Mouse (Mus musculus): ENCODE measurements at regions not wholly inside any gene's neighbourhood (a gene's known extent, or its start where the extent isn't known, plus 50 kb on each side); places are given as distances from the start of the nearest gene placed in this dataset.

GRCm38 (mm10) chr16:52799715-52800392, 346.0 kb upstream of the Alcam start:
- no peak for DNase-seq (ENCODE audit: low spot score in 2 of 2)
- H3K4me3 ChIP-seq, result no peak overlapping the region
- no peak overlapping the region for H3K27ac ChIP-seq
- no peak for TF ChIP-seq CTCF (conservative IDR thresholded peaks at IDR 0.05)

DNA sequence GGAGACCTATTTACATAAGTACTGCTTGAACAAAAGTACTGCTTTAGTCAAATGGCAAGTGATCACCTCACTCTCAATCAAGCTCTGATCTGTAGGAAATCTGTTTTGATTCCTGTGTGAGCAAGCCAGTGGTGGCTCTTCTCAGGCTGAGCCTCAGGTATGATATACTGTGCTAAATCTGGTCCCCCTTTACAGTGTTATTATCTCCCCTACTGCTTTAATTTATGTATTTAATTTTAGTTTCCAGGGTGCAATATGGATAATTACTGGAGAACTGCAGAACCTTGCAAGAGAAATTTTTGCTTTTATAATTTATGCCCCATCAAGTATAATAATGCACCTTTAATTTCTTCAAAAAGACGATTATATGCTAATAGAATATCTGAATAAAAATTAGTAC, 341.3 kb upstream of the Alcam start:
- Histone ChIP-seq H3K4me3 (no peak overlapping the region), H3K27ac (no peak overlapping the region)
- no peak for TF ChIP-seq CTCF (conservative IDR thresholded peaks at IDR 0.05)
- DNase-seq (ENCODE audit: low spot score in 2 of 2), result no peak

- peak in 1 of 2 experiments; percentile 12 for DNase-seq (ENCODE audit: low spot score in 2 of 2)
- TF ChIP-seq CTCF (conservative IDR thresholded peaks at IDR 0.05), result no peak
Observed at GRCm38 (mm10) chr16:52789946-52790345, 336.1 kb upstream of the Alcam start.

GRCm38 (mm10) chr16:52747744-52748143, 293.9 kb upstream of the Alcam start:
- no peak for TF ChIP-seq CTCF (conservative IDR thresholded peaks at IDR 0.05)
- no peak for DNase-seq (ENCODE audit: low spot score in 2 of 2)
- Histone ChIP-seq H3K4me3 (no peak overlapping the region), H3K27ac (no peak overlapping the region)

More at GRCm38 (mm10) chr16:52789946-52790345, 336.1 kb upstream of the Alcam start:
- Histone ChIP-seq H3K4me3 (no peak overlapping the region), H3K27ac (no peak overlapping the region)

DNA sequence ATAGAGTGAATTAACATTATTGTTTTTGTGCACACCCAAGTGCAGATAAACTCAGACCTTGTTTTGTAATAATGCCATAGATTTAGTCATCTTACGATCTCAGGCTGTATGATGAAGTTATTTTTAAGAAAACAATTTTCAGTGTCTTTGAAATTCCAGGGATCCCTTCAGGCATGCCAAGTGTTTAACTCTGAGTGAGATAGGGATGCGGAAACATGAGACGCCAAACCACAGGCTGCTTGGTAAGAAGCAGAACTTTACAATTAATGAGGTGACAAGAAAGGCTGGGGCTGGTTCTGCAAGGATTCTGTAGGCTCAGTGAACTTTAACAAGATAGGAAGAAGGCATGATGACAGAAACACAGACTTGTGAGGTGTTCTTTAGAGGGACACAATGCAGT, 292.3 kb upstream of the Alcam start:
- no peak for TF ChIP-seq CTCF (conservative IDR thresholded peaks at IDR 0.05)

GRCm38 (mm10) chr16:52744720-52745119, 290.8 kb upstream of the Alcam start:
- no peak for DNase-seq (ENCODE audit: low spot score in 2 of 2)
- H3K27ac ChIP-seq, result no peak overlapping the region
- no peak for TF ChIP-seq CTCF (conservative IDR thresholded peaks at IDR 0.05)
- no peak overlapping the region for H3K4me3 ChIP-seq

More for the DNA sequence above, 292.3 kb upstream of the Alcam start:
- Histone ChIP-seq H3K4me3 (no peak overlapping the region), H3K27ac (no peak overlapping the region)
- no peak for DNase-seq (ENCODE audit: low spot score in 2 of 2)

GRCm38 (mm10) chr16:52742166-52742565, 288.3 kb upstream of the Alcam start:
- Histone ChIP-seq H3K4me3 (no peak overlapping the region), H3K27ac (no peak overlapping the region)
- DNase-seq (ENCODE audit: low spot score in 2 of 2), result no peak
- no peak for TF ChIP-seq CTCF (conservative IDR thresholded peaks at IDR 0.05)

GRCm38 (mm10) chr16:52726120-52726844, 272.4 kb upstream of the Alcam start:
- no peak overlapping the region for H3K4me3 ChIP-seq
- no peak for TF ChIP-seq CTCF (conservative IDR thresholded peaks at IDR 0.05)
- no peak overlapping the region for H3K27ac ChIP-seq
- DNase-seq (ENCODE audit: low spot score in 2 of 2), result no peak

GRCm38 (mm10) chr16:52718231-52718932, 264.5 kb upstream of the Alcam start:
- no peak overlapping the region for H3K4me3 ChIP-seq
- DNase-seq (ENCODE audit: low spot score in 2 of 2), result no peak

GRCm38 (mm10) chr16:52690272-52690671, 236.4 kb upstream of the Alcam start:
- Histone ChIP-seq H3K4me3 (no peak overlapping the region), H3K27ac (no peak overlapping the region)
- DNase-seq (ENCODE audit: low spot score in 2 of 2), result no peak
- TF ChIP-seq CTCF (conservative IDR thresholded peaks at IDR 0.05), result 0 out of 2 replicates have a peak, but pooled peaks have one; percentile 5

More at GRCm38 (mm10) chr16:52718231-52718932, 264.5 kb upstream of the Alcam start:
- H3K27ac ChIP-seq, result no peak overlapping the region
- TF ChIP-seq CTCF (conservative IDR thresholded peaks at IDR 0.05), result no peak

- TF ChIP-seq CTCF (conservative IDR thresholded peaks at IDR 0.05), result no peak
- Histone ChIP-seq H3K4me3 (no peak overlapping the region), H3K27ac (no peak overlapping the region)
- no peak for DNase-seq (ENCODE audit: low spot score in 2 of 2)
Observed at GRCm38 (mm10) chr16:52654825-52655224, 201.0 kb upstream of the Alcam start.
